Mouse (Mus musculus) layer of hippocampus, postnatal 25 days (tissue): ENCODE results near the gene Fam129b. TPM values are rescaled to one million over a fixed set of nuclear protein-coding genes. Genes with fewer than 3 reads are reported as not detected.

Experiments
- DNase-seq, 2 experiments: peaks; one replicate each; pipeline ENCODE4 v3.0.0; 2022; ENCODE audit warnings: mixed read lengths in 2 of 2, low spot score in 1 of 2; ENCODE audit errors: extremely low spot score in 1 of 2
- total RNA-seq, 2 experiments: library from RNA; stranded (reverse); gene quantifications; 2 replicates each; pipeline ENCODE4 v1.2.3; 2021

Fam129b gene
- total RNA-seq, 2 experiments from 2014 or later, result 15.1 to 15.7 TPM

DNA sequence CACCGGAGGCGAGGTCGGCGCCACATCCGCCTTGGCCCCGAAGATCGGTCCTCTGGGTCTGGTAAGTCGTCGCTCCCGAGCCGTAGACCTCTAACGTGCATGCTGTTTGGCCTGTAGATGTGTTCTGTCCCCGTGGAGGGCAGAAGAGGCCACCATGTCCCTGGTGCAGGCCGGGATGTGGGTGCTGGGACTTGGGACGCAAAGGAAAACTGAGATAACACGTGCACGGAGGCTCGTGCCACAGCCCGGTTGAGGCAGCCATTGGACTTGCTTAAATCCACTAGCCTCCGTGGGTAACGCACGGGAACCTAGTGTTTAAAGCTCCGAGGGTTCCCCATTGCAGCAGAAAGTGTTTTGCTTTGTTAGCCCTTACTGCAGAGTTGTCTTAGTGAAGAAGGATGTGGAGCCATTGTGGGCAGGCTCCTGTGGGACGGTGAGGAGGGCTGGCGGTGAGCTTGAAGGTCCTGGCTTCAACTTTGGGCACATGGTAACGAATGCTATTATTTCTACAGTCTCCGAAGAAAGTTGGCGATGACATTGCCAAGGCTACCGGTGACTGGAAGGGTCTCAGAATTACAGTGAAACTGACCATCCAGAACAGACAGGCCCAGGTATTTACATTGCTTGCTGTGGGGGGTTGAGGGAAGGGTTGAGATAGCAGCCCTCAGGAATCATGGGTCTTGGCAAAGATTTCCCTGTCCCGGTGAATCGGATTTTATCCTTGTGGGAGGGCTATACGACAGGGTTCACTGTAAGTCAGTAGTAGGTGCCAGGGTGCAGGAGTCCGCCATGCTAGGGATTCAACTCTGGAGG is 86.4 kb downstream of the Fam129b start:
- peak in 1 of 2 experiments; percentile 26 for DNase-seq

DNA sequence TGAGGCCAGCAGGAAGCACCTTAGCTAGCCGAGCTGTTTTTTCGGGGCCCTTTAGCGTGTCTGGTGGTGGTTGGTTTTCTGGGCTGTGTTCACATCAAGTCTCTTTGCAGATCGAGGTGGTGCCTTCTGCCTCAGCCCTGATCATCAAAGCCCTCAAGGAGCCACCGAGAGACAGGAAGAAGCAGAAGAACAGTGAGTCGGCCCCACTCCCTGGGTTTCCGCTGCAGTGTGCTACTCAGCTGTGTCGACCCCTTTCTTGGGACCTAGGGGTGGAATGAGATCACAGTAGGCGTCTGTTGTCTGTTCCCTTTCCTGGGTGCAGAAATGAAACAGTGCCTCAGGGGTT is 86.9 kb downstream of the Fam129b start:
- no peak for DNase-seq

DNA sequence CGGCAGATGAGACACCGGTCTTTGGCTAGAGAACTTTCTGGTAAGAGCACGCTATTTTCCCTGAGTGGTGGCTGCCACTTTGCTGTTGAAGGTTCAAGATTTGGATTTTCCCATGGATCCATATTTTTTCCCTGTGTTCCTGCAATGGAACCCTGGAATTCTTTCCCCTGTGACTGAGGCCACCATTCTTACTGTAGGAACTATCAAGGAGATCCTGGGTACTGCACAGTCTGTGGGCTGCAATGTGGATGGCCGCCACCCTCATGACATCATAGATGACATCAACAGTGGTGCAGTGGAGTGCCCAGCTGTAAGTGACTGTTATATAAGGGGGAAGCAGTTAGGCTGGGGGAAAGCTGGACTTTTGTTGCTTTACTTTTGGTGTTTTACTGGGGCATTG is 87.6 kb downstream of the Fam129b start:
- DNase-seq, result no peak

DNA sequence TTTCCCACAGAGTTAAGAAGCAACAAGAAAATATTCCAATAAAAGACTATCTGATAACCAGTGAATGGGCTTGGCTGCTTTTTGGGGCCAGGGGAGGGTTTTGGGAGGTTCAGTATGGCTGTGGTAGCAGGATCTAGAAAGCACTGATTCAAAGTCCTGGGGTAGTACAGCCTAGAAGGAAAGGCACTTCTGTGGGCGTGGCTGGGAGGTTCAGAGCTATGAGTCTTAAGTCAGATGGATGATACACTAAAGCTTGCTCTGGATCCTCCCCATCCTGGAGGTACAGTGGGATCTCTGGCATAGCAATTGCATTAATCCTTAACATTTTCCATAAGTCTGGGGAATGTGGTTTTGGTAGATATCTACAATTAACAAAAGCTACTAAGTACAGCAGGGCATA is 88.1 kb downstream of the Fam129b start:
- no peak for DNase-seq

DNA sequence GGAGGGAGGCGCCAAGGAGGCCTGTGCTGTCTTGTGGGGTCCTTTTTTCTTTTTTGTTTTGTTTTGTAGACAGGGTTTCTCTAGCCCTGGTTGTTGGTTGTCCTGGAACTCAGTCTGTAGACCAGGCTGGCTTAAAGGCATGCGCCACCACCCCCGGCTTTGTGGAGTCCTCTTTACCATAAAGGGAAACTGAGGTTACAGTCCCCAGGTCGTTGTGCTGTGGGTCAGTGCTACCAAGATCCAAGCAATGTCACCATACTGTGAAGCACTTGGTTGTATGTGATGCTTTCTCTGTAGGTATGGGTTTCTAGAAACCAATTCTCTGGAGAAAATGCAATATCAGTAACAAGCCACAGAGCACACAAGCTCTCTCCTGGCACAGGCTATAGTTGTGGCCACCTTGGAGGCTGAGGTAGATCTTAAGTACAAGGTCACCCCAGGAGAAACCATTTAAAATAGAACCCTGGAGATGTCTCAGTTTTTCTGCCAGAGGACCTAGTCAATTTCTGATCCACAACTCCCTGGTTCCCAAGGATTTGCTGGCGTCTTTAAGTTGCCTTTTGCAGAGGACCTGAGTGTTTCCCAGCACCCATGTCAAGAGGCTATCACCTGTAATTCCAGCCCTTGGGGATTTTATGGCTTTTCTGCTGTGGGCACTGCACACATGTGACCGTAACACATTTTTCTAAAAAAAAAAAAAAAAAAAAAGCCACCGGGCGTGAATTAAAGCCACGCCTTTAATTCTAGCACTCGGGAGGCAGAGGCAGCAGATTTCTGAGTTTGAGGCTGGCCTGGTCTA is 88.9 kb downstream of the Fam129b start:
- DNase-seq, result no peak

DNA sequence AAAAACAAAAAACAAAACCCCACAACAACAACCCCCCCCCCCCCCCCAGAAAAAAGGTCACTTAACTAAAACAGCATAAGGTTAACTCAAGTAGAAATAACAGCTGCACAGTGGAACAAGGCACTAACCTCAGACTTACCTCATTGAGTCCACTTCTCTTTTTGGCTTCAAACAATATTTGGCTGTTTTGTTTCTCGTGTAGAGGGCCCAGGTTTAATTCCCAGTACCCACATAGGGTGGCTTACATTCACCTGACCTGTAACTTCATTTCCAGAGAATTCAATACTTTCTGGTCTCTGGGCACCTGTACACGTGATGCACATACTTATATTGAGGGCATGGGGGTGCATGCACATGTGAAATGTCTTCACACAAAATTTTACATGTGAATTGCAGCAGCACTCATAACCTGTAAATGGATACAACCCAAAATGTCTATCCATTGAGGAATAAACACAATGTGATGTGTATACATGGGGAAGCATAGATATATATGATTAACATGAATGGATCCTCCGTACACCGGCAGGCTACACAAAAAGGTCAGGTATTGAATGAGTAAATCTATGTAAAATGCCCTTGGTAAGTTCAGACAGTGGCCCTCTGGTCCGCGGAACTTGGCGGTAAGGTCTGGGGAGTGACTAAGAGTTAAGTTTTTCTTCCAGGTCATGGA is 89.7 kb downstream of the Fam129b start:
- no peak for DNase-seq

DNA sequence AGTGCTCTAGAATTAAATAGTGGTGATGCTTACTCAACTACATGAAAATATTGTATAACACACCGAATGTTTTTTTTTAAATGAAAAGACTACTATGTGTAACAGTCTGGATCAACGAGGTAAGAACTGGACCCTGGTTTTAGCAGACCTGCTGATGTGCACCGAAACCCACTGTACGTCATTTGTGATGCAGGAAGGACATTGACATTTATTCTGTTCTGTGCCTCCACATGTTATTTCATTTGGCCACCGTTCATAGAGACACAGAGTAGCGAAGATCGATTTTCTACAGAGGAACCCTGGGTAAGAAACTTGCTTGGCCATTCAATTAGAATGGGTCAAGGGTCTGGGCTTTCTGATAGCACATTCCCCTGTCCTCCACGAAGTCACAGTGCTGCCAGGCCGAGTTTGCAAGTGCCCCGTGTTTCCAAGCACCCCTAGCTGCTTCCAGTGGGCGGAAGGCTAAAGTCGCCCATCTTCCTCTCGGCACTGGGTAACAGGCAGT is 90.3 kb downstream of the Fam129b start:
- DNase-seq, result no peak

DNA sequence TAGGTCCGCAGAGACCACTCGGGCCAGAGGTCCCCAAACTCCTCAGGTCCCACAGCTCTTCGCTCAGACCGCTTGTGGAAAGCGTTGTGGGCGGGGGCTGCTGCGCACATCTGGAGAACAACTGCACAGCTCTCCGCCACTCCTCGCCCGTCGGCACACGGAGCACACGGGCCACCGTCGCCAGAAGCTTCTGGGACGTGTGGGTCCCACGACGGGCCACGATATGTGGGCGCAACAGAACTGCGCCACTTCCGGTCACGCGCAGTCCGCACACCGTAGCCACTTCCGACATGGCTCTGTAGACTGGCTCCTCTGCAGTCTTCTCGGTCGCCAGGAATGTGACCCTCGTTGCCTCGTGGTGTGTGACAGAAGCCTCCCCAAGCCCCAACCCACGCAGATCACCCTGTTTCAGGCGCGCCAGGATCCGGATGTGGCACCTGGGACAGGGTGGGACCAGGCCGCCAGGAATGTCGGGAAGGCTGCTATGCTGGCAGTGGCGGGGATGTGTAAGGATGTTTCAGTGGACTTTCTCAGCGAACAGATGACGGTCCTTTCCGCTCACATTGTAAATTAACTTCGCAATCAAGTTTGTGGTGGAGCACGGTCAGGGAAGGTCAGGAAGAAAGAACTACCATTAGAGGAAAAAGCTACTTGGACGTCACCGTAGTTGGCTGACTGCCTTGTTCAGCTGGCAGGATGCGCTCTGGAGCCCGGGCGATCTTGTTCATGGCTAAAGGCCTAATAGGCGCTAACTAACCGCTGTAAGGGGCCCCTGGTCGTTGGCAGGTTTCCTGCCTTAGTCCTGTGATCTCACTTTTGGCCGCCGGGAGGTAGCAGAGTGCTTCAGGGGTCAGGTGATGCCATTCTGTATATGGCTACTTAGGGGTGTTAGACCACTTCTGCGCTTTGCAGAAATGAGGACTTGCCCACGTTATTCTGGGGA is 91.0 kb downstream of the Fam129b start:
- DNase-seq, result peak; percentile 75 to 85

DNA sequence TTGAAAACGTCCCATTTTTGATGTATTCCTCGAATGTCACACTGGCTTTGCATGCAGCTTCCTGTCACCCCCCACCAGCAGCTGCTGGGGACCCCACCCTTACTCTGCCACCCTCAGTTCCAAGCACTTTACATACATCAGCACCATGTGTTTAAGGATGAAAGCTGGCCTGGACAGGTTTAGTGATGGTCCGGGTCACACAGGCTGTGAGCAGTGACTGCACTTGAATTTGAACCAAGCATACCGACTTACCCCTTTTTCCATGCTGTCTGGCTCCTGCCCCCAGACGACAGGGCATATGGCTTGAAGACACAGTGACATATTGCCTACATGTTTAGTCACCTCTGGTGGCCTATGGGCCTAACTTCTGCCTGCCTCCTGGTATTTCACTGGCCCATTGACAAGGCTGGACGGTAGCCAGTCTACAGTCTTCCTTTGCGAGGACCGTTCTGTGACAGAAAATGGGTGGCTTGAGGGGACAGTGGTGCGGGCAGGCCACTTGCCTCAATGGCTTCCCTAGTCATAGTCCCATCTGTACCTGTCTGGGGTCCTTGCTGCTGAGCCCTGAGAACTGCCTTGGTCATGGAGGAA is 92.2 kb downstream of the Fam129b start:
- no peak for DNase-seq

DNA sequence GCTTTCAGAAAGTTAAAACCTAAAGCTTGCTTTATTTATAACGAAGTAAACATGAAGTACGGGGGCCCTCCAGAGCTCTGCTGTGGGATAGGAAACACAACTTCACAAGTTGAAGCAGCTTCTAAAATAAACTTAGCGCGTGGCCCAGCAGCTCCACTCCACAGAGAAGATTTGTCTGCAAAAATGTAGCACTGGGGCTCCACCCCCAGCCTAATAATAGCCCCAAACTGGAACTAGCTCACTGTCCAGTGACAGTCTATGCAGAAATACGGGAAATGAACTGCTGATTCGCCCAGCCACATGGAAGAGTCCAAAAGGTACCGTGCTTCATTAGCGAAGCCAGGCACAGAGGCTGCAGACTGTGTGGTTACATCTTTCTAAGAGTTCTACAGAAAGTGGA is 93.4 kb downstream of the Fam129b start:
- DNase-seq, result no peak

DNA sequence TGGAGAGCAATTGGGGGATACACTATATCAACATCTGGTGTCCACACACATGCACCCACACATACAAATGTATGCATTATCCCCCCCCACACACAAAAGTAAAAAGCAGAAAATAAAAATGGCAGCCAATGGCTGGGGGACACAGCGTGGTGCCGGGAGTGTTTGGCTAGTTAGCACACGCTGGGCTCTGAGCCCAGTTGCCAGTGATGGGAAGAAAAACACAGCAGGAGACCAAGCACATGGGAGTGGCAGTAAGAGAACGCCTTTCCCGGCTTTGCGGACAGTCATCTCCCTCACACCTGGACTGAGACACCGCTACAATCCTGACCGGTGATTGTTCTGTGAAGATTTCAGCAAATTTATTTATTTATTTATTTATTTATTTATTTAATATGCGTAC is 95.3 kb downstream of the Fam129b start:
- no peak for DNase-seq

DNA sequence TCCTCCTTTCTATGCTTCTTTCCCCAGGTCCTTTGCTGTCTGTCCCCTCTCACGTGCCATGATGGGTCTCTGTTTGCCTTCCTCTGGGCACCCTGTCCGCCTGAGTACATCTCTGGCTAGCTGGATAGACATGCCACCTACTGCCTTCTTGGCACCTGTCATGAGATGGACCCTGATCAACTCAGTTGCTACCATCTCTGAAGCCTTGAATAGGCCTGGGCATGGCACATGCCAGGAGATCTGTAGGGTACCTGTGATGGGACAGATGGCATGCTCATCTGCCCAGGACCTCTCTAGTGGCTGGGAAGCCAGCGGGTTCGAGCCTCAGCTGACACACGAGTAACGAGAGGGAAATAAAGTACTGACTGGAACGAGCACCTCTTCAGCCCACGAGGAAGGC is 98.3 kb downstream of the Fam129b start:
- no peak for DNase-seq

Other genes starting within 250 kb of the Fam129b start
- 10 to 100 TPM; 17.4 to 24.2 TPM for gene Eng, start 229.5 kb upstream of the Fam129b start, total RNA-seq
- gene Fpgs, start 172.0 kb upstream of the Fam129b start, total RNA-seq, result 10 to 100 TPM in 1 of 2 experiments, 1 to 10 TPM in 1; 8.4 to 10.7 TPM
- gene Cdk9, start 163.0 kb upstream of the Fam129b start, total RNA-seq, result 100 to 1,000 TPM in 1 of 2 experiments, 10 to 100 TPM in 1; 96.0 to 106 TPM
- gene Sh2d3c, start 155.1 kb upstream of the Fam129b start, total RNA-seq, result 10 to 100 TPM; 22.8 to 23.9 TPM
- gene 6330409D20Rik, start 135.1 kb upstream of the Fam129b start, total RNA-seq, result 1 to 10 TPM; 1.1 to 1.3 TPM
- 10 to 100 TPM; 32.2 to 33.3 TPM for gene Tor2a, start 118.9 kb upstream of the Fam129b start, total RNA-seq
- gene Ttc16, start 100.5 kb upstream of the Fam129b start, total RNA-seq, result under 1 TPM; 0.54 to 0.59 TPM
- 1 to 10 TPM; 5.9 to 7.9 TPM for gene Ptrh1, start 100.3 kb upstream of the Fam129b start, total RNA-seq
- 1 to 10 TPM in 1 of 2 experiments, under 1 TPM in 1; 0.49 to 1.3 TPM for gene Cfap157, start 91.7 kb upstream of the Fam129b start, total RNA-seq
- gene Stxbp1, start 28.9 kb upstream of the Fam129b start, total RNA-seq, result 100 to 1,000 TPM; 596 to 606 TPM
- 100 to 1,000 TPM; 101 to 110 TPM for gene Rpl12, start 85.4 kb downstream of the Fam129b start, total RNA-seq
- gene Lrsam1, start 85.5 kb downstream of the Fam129b start, total RNA-seq, result 10 to 100 TPM; 35.6 to 36.1 TPM
- gene Slc2a8, start 106.0 kb downstream of the Fam129b start, total RNA-seq, result 10 to 100 TPM; 20.5 to 21.4 TPM